Mouse (Mus musculus) cerebellum, adult 8-10 months (tissue): ENCODE results near the gene Anks1b.

Experiments
- DNase-seq: peaks from one replicate; pipeline ENCODE4 v3.0.0; 2022

Anks1b gene

GRCm38 (mm10) chr10:90828581-90829393 lies 955.5 kb downstream of the Anks1b start:
- peak; percentile 44 for DNase-seq

DNA sequence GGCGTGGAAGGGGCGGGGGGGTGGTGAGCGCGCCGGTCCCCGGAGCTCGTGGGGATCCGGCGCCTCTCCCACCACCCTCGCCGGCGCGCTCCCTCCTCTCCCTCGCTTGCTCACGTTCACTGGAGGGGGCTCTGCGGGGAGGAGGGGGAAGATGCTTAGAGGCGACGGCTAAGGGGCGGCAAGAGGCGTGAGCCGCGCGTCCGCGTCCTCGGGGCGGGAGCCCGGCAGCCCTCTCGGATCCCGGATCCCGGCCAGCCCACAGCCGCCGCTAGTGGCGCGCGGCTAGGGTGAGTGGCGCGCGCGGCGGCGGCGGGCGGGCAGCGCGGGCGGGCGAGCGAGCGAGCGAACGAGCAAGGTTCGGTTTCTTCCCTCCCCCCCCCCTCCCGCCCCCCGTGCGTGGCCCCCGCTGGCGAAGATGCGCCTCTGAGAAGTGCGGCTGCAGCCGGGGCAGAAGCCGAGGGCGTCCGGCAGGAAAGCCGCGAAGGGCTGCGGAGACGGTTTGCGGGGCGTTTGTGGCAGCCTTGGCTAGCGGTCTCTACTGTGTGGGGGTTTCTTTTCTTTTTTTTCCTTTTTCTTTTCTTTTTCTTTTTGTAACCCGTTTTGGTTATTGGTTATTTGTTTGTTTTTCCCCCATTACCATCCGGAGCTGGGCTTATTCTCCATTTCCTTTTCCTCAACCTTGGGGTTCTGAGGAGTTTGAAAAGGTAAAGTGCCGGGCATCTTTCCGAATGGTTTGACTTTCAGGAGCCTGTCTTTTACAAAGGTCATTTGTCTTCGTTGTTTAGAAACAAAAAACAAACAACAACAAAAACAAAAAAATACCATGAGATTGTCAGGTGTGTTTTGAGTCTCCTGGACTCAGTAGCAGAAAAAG lies 956.3 kb downstream of the Anks1b start:
- DNase-seq = peak; percentile 55

DNA sequence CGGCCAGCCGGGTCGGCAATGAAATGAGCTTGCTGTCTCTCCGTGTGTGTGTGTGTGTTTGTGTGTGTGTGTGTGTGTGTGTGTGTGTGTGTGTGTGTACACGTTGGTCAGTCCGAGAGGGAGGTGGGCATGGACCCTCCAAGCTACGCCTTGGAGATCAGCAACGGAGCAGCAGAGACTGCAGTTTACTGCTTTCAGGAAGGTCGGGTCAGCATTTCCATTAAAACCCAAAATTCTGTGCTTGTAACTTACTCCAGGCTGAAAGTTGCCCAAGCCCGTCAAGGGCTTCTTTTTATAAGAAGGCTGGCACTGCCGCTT lies 956.9 kb downstream of the Anks1b start:
- no peak for DNase-seq

DNA sequence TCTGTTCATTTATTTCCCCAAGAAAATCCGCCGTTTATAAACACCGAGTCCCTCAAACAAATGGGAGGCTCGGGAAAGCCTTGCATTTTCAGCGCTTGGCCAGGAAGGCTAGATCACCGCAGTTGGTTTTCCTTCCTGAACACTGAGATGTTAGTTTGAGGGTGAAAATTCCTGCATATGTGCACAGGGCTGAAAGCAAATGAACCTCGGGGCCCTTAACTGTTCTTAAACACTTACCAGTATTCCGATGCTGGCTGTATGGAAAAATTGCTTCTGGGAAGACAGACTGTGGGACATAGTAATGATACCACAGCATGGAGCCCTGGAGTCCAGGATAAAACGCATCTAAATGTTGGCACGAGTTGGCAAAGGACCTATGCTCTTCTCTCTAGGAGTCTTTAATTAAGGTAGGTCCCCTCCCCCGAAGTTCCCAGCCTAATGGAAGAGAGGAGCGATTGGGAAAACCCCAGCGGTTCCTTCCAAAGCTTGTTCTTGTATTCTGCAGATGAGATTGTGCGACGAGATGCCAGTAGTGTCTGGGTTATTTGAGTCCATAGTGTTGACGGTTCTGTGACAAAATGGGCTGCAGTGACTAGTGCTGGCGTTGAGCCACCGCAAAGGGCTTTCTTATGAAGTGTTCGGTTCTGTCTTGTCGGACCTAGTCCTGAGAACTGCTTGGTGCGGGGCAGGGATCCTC lies 957.4 kb downstream of the Anks1b start:
- peak; percentile 21 for DNase-seq

DNA sequence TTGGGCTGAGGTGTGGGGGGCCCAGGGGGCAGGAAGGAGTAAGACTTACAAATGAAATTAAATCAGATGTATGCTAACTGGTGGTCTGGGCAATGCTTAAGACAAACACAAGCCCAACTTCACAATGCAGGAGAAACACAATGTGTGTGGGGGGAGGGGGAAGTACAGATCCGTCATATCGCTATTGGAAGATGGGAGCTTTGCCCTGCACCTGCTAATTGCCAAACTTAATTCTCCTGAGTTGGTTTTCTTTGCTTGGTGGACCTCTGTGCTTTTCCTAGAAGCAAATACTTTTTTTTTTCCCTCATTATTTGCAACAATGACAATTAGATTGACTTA lies 957.9 kb downstream of the Anks1b start:
- no peak for DNase-seq

DNA sequence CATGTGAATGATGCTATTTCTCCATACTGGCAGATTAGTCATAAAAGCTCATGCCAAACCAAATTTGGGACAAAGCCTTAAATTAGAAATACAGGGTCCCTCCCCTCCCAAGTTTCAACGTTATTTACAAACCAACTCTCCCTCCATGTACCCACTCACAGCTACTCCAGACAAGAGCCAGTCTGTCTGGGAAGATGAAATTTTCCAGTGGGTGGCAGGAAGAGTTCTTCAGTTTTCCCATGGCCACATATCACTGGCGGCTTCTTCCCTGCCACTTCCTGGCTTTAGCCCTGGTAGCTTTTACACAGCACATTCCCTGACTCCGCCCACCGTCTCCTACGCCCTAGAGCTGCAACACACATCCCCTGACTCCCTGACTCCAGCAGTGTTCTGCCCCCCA lies 961.0 kb downstream of the Anks1b start:
- no peak for DNase-seq

GRCm38 (mm10) chr10:90835195-90835594 lies 961.9 kb downstream of the Anks1b start:
- no peak for DNase-seq

DNA sequence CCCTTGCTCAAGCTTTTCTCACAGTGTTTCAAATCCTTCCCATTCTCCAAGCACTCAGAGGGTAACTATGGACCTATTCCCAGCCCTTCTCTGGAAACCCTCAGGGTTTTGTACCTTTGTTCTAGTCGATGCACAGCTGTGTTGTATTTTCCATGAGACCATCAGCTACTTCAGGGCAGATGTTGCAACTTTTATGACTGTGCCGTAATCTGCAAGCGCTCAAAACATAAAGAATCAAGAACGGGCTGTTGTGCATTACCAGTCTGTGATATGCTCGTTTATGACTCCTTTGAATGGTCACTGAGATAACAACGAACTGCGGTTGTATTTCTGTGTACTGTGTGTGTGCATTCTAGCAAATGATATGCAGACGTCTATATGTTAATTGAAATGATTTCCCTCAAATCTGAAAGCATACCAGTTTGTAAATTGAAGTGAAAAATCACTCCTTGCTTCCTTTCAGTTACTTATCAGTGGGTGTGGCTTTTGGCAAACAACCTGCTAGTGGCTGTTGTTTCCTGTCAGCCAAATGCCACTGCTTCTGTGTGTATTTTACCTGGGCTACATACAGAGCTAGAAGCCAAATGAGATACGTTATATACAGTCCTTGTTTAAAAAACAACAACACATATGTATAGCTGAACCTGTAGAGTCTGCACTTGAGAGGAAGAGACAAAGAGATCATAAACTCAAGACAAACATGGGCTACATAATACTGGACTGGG lies 966.5 kb downstream of the Anks1b start:
- DNase-seq = no peak

DNA sequence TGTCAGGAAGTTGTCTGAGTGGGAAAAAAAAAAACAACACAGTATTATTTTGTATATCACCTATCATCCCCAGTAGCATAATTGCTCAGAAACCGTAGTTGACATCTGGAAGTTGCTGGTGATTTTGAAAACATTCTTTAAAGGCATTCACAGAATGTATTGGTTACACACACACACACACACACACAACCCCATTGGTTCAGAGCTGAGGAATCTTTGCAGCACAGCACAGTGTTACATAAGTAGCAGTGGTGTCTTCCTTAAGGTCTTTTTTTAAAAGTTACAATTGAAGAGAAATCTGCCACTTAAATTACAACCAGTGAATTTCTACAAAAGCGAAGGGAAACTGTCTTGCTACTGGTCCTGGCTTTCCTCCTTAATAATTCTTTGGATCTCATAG lies 969.1 kb downstream of the Anks1b start:
- DNase-seq = no peak

DNA sequence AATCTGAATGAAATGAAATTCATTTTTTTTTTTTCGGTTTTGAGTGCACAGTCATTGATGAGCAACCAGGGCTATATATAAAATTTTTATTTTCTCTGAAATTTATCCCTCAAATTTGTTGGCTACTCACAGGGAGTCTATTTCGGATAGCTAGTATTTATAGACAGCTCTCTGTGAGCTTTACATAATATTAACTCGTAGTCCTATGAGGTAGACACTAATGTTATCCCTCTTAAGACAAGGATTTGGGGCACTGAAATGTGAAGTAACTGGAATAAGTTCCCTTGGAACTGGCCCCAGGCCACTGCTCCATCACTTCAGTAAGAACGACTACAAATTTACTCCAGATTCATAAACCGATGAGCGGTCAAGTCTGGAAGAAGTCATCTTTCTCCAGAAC lies 977.8 kb downstream of the Anks1b start:
- no peak for DNase-seq

DNA sequence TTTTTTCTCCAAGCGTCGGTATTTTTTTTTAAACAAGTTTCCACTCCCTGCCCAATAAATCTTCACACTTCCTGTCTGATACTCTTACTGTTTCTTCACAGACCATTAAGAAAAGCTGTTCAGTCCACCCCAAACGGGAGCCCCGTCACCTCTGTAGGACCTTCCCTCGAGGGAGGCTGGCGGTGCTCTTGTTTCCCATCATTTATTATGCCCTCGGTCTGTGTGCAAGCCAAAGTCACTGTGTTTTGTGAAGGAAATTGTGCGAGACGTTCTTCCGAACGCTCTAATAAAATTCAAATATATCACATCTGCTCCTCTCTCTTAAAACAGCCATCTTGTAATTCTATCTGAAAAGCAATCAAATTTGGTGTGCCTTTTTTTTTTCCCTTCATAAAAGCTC lies 978.7 kb downstream of the Anks1b start:
- DNase-seq = no peak

DNA sequence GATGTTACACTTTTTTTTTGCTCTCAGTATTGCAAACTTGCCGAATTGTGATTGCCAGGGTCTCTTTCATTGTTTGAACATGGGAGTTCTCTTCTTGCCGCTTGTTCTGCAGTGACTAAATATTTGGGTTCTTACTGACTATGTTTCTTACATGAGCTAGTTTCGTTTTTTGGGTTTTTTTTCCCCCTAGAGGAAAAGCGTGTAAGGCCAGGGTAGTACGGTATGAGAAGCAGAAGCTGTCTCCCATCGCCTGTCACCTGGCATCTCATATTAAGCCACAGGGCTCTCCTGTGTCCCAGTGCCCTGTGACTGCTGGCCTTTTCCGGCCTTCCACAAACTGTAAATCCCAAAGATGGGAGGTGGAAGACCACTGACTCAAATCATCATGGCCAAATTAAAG lies 979.1 kb downstream of the Anks1b start:
- DNase-seq = no peak

DNA sequence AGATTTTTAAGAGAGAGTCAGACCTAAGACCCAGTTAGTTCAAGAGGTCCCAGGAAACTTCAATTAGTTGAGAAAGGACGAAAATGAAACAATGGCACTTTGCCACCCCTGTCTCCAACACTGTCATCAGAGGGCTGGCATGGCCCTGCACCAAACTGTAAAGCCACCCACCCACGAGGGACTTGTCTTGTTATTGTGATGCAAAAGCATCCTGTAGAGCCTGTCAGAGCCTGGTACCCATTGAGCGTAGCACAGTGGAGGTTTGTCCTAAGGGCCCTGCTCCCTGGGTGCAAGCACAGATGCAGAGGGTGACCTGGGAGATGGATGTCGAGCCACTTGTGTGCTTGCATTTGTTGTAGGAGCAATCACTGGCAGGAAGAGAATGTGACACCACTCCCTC lies 983.4 kb downstream of the Anks1b start:
- no peak for DNase-seq

DNA sequence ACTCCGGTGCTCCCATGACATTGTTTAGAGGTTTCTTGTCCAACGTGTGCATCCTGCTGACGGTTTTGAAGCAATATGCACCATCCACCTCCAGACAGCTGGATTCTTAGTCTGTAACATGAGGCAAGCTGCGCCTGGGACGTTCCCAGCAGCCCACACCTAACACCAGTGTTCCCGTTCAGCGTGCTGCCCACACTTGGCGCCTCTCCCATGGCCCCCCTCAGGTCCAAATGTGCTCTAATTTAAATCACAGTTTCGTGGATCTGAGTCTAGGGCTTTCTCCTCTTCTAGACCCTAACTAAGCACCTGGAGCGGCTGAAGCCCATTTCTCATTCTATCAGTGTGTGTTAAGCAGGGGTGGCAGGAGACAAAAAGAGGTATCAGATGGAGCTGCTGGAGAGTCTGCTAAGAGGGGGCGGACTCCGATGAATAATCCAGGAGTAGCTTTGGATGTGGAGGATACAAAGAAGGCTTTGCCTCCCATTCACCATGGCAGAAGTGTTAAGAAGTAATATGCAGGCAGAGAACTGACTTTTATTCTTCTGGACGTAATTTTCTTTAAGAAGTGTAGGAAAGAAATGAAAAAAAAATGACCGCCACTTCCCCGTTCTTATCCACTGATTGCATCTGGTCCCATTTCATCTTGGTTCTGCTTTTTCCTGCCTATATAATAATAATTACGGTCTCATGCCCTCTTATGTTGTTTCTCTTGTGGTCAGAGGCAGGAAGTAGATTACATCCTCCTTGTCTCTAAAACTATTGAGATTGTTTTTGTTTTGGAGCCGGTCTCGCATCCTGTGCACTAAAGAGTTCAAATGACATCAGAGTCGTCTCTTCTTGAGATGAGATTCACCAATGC lies 986.6 kb downstream of the Anks1b start:
- no peak for DNase-seq

DNA sequence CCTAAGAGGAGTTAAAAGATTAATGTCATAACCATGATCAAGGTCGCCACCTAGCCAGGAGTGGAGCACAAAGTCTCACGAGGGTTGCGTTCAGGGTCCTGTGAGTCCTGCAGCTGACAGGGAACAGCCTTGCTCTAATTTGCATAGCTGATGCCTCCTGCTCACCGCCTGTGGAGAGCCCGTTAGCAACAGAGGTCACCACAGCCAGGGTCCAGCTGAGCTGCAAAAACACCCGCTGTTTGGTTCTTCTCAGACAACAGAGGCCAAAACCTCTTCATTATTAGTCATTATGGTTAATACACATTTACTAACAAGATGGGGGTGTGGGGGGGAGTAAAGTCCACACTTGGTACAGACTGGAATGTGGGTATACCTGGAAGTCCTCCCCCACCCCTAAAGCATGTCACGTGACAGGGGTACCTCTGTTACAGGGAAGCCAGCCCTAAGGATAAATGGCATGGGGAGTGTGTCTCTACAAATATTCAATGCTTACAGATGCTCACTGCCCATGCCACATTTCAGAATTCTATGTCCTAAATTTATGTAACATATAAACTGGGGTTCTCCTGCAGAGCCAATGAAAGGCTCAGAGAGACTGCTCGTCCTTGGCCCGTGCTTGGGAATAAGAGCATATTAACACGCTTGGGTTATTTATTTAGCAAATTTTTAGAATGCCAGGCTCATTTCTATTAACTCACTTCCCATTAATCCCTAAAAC lies 990.7 kb downstream of the Anks1b start:
- peak; percentile 16 for DNase-seq

DNA sequence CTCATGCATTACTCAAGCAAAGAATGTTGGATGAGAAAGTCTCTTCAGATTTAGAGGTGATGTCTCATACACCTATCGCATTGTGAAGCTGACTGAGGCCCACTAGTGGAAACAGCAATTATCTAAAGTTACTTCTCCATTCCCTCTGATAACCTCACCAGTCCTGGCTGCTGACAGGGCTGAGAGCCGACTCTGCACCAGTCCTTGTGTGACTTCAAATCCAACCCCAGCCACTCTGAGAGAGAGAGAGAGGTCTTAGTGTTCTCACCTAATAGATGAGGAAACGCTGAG lies 991.2 kb downstream of the Anks1b start:
- DNase-seq = no peak

DNA sequence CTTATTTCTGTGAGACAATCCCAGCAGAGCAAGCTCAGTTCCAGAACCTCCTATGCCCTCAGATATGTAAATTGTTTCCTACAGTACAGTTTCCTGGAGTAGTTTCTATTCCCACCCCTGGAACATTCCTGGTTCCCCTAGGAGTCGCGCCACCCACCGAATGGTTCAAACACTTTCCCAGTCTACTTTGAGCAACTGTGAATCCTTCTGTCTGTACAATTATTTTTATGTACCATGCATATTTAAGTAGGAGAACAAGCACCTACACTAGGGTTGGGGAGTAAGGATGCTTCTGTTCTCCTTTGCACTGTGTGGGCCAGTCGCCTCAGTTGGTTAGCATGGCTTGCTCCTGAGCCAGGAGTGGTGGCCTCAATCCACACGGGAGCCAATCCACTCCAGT lies 999.9 kb downstream of the Anks1b start:
- DNase-seq = no peak

DNA sequence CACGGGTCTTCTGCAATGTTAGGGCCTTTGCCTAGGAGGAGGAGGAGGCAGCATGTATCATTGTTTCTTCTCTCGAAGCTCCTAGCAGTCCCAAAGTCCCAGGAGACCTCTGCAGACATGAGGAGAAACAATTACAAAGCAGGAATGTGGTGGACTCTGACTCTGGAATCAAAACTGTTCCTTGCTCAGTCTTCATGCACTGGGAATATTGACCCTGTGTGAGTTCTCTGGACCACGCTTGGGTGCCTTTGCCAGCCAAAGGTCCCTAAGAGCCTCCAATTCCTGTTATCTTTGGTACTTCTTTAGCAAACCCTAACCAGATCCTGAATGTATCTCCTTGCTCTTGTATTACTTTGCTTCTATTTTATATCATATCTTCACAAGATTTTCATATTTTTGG lies 1000.9 kb downstream of the Anks1b start:
- DNase-seq = no peak

- no peak for DNase-seq
These were observed 1007.7 kb downstream of the Anks1b start for GRCm38 (mm10) chr10:90880854-90881560.

DNA sequence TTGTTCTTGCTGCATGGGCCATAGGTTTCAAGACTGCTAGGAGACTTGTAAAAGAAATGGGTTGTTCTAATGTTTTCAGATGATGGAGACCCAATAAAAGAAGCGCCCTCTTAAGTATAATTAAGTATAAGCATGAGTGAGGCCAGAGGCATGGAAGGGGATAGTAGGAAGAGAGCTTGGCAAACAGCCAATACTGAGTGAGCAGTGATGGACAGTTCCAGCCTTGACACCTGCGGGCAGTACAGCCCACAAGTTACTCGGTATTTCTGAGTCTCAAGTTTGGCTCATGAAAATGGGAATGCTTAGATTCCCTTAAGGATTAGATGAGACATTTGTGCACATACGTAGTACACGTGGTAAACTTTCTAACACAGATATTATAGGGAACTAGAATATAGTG lies 1016.3 kb downstream of the Anks1b start:
- DNase-seq = no peak

- peak; percentile 19 for DNase-seq
These were observed 1019.4 kb downstream of the Anks1b start for GRCm38 (mm10) chr10:90892728-90893127.
